Mouse (Mus musculus) adrenal gland, adult 10 weeks (tissue): ENCODE results near the gene Ank. TPM values are rescaled to one million over a fixed set of nuclear protein-coding genes. Genes with fewer than 3 reads are reported as not detected.

Source experiments
- polyA plus RNA-seq: library from polyadenylated mRNA; stranded (reverse); fragments of 350-450 nt; fragmentation: Illumina TruSeq; extraction: RNeasy Lipid Tissue Mini Kit (QIAGEN cat#74804); gene quantifications from one replicate; pipeline ENCODE4 v1.2.3, GENCODE M21; 2014; ENCODE audit warnings: low read depth, low replicate concordance

Ank gene
- polyA plus RNA-seq: 49.3 TPM

DNA sequence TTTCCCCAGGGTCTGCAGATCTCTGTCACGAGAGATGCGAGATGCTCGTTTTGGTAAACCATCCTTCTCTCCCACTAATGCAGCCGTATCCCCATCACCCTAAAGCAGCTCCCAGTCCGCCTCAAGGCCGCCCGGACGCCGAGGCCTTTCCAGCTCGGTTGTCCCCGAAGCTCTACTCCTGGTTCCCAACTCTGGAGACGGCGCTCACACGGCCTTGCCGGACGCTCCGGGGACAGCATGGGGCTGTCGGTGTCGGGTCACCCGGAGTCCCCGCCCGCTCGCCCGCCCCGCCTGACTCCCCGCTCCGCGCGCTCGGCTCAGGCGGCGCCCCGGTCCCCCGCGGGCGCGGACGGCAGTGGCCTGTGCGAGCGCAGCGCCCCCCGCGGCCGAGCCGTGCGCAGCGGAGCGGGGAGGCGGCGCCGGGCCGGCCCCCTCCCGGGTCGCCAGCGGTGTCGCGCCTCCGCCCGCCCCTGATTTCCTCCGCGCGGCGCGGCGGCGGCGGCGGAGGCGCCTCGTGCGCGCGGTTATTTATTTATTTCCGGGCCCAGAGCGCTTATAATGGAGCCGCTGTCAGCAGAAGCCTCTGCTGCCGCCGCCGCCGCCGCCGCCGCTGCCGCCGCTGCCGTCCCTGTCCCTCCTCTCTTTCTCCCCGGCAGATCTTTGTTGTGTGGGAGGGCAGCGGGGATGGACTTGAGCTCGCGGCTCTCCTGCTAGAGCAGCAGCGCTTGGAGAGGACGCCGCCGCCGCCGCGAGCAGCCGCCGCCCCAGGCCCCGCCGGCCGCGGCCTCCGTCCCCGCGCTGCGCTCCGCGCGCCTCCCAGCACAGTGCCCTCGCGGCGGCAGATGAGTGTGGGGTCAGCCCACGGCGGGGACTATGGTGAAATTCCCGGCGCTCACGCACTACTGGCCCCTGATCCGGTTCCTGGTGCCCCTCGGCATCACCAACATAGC, at the start of gene Ank:
TSS of gene Ank (plus strand) at position 547 of the 950 bp plus-strand sequence.

DNA sequence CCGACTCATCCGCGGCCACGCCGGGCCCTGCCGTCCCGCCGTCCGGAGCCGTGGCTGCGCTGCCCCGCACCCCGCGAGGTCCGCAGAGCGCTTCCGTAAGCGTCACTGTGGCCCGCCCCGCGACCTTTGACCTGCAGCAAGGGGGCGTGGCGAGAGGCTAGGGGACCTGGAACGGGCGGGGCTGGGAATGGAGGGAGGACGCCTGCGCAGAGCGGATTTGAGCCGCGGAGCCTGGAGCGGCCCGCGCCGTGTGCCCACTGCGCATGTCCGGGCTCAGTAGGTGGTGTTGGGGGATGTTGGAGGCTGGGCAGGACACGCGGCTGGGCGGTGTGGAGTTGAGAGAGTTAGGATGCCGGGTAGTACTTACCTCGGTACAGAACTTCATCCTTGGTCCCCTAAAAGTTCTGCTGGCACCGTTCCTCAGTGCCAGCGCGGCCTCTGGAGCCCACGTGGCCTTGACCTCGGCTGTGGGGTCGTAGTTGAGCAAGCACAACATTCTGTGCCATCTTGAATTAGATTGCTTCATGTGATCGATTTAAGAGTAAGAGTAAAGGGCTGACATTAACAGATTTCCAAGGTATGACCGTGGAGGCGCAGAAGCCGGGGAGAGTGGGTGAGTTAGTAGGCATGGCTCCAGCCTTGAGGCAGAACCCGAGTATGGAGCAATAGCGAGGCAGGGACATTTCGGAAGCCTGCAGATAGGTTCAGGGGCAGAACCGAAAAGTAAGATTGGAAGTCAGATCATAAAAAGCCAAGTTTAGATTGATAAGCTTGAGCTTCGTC, 164.3 kb downstream of the Ank start, which contains the start of gene Otulin:
TSS of gene Otulin (minus strand) at position 93 of the 783 bp plus-strand sequence.

Other genes with a start within 250 kb of the Ank start
- gene Otulin, start 164.0 kb downstream of the Ank start, polyA plus RNA-seq: 20.3 TPM
- gene Otulinl, start 214.9 kb downstream of the Ank start, polyA plus RNA-seq: 6.7 TPM